Mouse (Mus musculus) liver, adult (tissue): ENCODE results near the gene Ppp1r9a.

ENCODE experiments used
- GATA4 ChIP-seq: IDR thresholded peaks from 2 replicates; pipeline ENCODE4 v1.6.1; 2014; ENCODE audit warnings: mild to moderate bottlenecking, low read length; ENCODE audit not compliant: insufficient replicate concordance

Gene Ppp1r9a

GRCm38 (mm10) chr6:5099282-5099681 lies 196.6 kb downstream of the Ppp1r9a start:
- TF ChIP-seq GATA4 = no peak

- TF ChIP-seq GATA4 = no peak
These were observed 197.1 kb downstream of the Ppp1r9a start for GRCm38 (mm10) chr6:5099842-5100241.

- no peak for TF ChIP-seq GATA4
These were observed 197.6 kb downstream of the Ppp1r9a start for GRCm38 (mm10) chr6:5100347-5100746.

- TF ChIP-seq GATA4 = no peak
These were observed 200.0 kb downstream of the Ppp1r9a start for GRCm38 (mm10) chr6:5102741-5103140.

- no peak; the same call in 1 of the 2 replicates for TF ChIP-seq GATA4
These were observed 201.1 kb downstream of the Ppp1r9a start for GRCm38 (mm10) chr6:5103769-5104168.

GRCm38 (mm10) chr6:5104238-5104637 lies 201.5 kb downstream of the Ppp1r9a start:
- TF ChIP-seq GATA4 = no peak

GRCm38 (mm10) chr6:5108494-5108893 lies 205.8 kb downstream of the Ppp1r9a start:
- TF ChIP-seq GATA4 = no peak

GRCm38 (mm10) chr6:5109925-5110714 lies 207.4 kb downstream of the Ppp1r9a start:
- no peak for TF ChIP-seq GATA4

GRCm38 (mm10) chr6:5110715-5111048 lies 208.0 kb downstream of the Ppp1r9a start:
- TF ChIP-seq GATA4 = no peak

- TF ChIP-seq GATA4 = no peak
These were observed 210.4 kb downstream of the Ppp1r9a start for GRCm38 (mm10) chr6:5113103-5113502.

GRCm38 (mm10) chr6:5113734-5114133 lies 211.0 kb downstream of the Ppp1r9a start:
- TF ChIP-seq GATA4 = no peak

GRCm38 (mm10) chr6:5114857-5115256 lies 212.1 kb downstream of the Ppp1r9a start:
- no peak for TF ChIP-seq GATA4

- TF ChIP-seq GATA4 = no peak
These were observed 216.6 kb downstream of the Ppp1r9a start for GRCm38 (mm10) chr6:5119181-5119910.

GRCm38 (mm10) chr6:5120229-5120628 lies 217.5 kb downstream of the Ppp1r9a start:
- TF ChIP-seq GATA4 = no peak

- no peak for TF ChIP-seq GATA4
These were observed 226.8 kb downstream of the Ppp1r9a start for GRCm38 (mm10) chr6:5129364-5130093.

GRCm38 (mm10) chr6:5134986-5135385 lies 232.3 kb downstream of the Ppp1r9a start:
- no peak for TF ChIP-seq GATA4
